Mouse (Mus musculus) intestine, embryonic 16.5 days (tissue): ENCODE results near the gene Nol3. TPM values are rescaled to one million over a fixed set of nuclear protein-coding genes. Genes with fewer than 3 reads are reported as not detected.

Source experiments
- ATAC-seq: fragments of 200-750 bp; cut with Nextera tagmentation; 2 replicates; pipeline ENCODE4 v1.8.0; 2017; ENCODE audit warnings: moderate TSS enrichment, moderate library complexity
- H3K27ac ChIP-seq: fragments of 300-500 bp; sonication (generic); 2 replicates; pipeline ENCODE4 v1.5.1; 2014; ENCODE audit warnings: mild to moderate bottlenecking, low read length
- H3K27me3 ChIP-seq: fragments of 300-500 bp; sonication (generic); replicated peaks from 2 replicates; pipeline ENCODE4 v1.6.1; 2014; ENCODE audit warnings: low read length, control low read depth, mixed read lengths; ENCODE audit not compliant: control insufficient read depth, insufficient read depth
- H3K36me3 ChIP-seq: fragments of 300-500 bp; sonication (generic); 2 replicates; pipeline ENCODE4 v1.6.1; 2014; ENCODE audit warnings: low read length, control low read depth; ENCODE audit not compliant: control insufficient read depth, insufficient read depth
- H3K4me1 ChIP-seq: fragments of 300-500 bp; sonication (generic); 2 replicates; pipeline ENCODE4 v1.6.1; 2014; ENCODE audit warnings: low read length, control low read depth, mixed read lengths; ENCODE audit not compliant: control insufficient read depth, insufficient read depth
- H3K4me2 ChIP-seq: fragments of 300-500 bp; sonication (generic); 2 replicates; pipeline ENCODE4 v1.6.1; 2014; ENCODE audit warnings: low read depth, low read length, control low read depth
- H3K4me3 ChIP-seq: fragments of 300-500 bp; sonication (generic); 2 replicates; pipeline ENCODE4 v1.5.1; 2014; ENCODE audit warnings: mild to moderate bottlenecking, low read length
- H3K9ac ChIP-seq: fragments of 300-500 bp; sonication (generic); 2 replicates; pipeline ENCODE4 v1.6.1; 2014; ENCODE audit warnings: low read depth, low read length
- H3K9me3 ChIP-seq: fragments of 300-500 bp; sonication (generic); 2 replicates; pipeline ENCODE4 v1.6.1; 2016; ENCODE audit warnings: low read length, control low read depth; ENCODE audit not compliant: control insufficient read depth
- WGBS: fragments of 180-500 bp; shearing (Covaris S2); extraction: QIAGEN DNeasy Blood & Tissue Kit; methylation state at CpG from one replicate; pipeline ENCODE4 v1.1.7; 2014; 5-methylcytosine and 5-hydroxymethylcytosine counted together
- polyA plus RNA-seq: library from polyadenylated mRNA; unstranded; fragments of >200 nt; fragmentation: Nextera tagmentation; extraction: Ambion mirVana; gene quantifications from 2 replicates; pipeline ENCODE4 v1.2.1, GENCODE M21; 2015

The Nol3 gene
- polyA plus RNA-seq, 1 experiment from 2014 or later, result 1.4 TPM

GRCm38 (mm10) chr8:105260371-105261099 is 15.4 kb upstream of the Nol3 start:
- Histone ChIP-seq H3K4me1 (peaks cover 28% of the 10 kb centered on the region), H3K27me3 (peaks cover 12% of the 10 kb centered on the region), H3K36me3 (no peaks in the 10 kb centered on the region; the same call in 1 of the 2 replicates), H3K4me2 (no peak overlapping the region), H3K27ac (no peak overlapping the region), H3K9me3 (no peaks in the 10 kb centered on the region), H3K4me3 (no peak overlapping the region), H3K9ac (no peak overlapping the region)
- no peak for ATAC-seq
- 74% methylated on average over 7 of the region's 7 CpGs for WGBS

GRCm38 (mm10) chr8:105261326-105261980 is 14.5 kb upstream of the Nol3 start:
- no peak for ATAC-seq
- Histone ChIP-seq H3K4me1 (peaks cover 28% of the 10 kb centered on the region), H3K4me2 (no peak overlapping the region), H3K27ac (no peak overlapping the region), H3K36me3 (no peaks in the 10 kb centered on the region; the same call in 1 of the 2 replicates), H3K4me3 (no peak overlapping the region), H3K9me3 (no peaks in the 10 kb centered on the region), H3K9ac (no peak overlapping the region), H3K27me3 (peaks cover 14% of the 10 kb centered on the region)
- 86% methylated on average over 12 of the region's 12 CpGs for WGBS

GRCm38 (mm10) chr8:105263244-105263912 is 12.6 kb upstream of the Nol3 start:
- H3K9ac ChIP-seq, result 0 out of 2 replicates have a peak overlapping the region, but pooled peaks have one; percentile 74
- ATAC-seq, result no peak
- H3K36me3 ChIP-seq, result no peaks in the 10 kb centered on the region; the same call in 1 of the 2 replicates
- H3K27ac ChIP-seq, result no peak overlapping the region
- WGBS, result 39% methylated on average over 16 of the region's 16 CpGs
- H3K4me1 ChIP-seq, result peaks cover 30% of the 10 kb centered on the region
- peak overlapping the region; percentile 92; the same call in 1 of the 2 replicates for H3K4me2 ChIP-seq
- peak overlapping the region; percentile 71 for H3K4me3 ChIP-seq
- no peaks in the 10 kb centered on the region for H3K9me3 ChIP-seq
- peaks cover 33% of the 10 kb centered on the region for H3K27me3 ChIP-seq

- Histone ChIP-seq H3K4me2 (peak within 1 kb of the TSS; percentile 92), H3K9ac (peak within 1 kb of the TSS; percentile 74), H3K27ac (peak within 1 kb of the TSS; percentile 55), H3K4me1 (peaks cover 33% of the 10 kb centered on the region), H3K9me3 (no peaks in the 10 kb centered on the region), H3K27me3 (peaks cover 33% of the 10 kb centered on the region), H3K4me3 (peak within 1 kb of the TSS; percentile 71), H3K36me3 (no peaks in the 10 kb centered on the region; the same call in 1 of the 2 replicates)
- WGBS, result 1% methylated on average over 53 of the region's 54 CpGs
- peak; percentile 85 for ATAC-seq
These were observed 11.6 kb upstream of the Nol3 start, which contains the start of the genes Tradd and Fbxl8 for GRCm38 (mm10) chr8:105264024-105264982. TSS of gene Tradd (minus strand) at chr8:105264609. TSS of gene Fbxl8 (plus strand) at chr8:105264648.

GRCm38 (mm10) chr8:105265128-105265527 is 10.8 kb upstream of the Nol3 start:
- H3K4me2 ChIP-seq, result peak overlapping the region; percentile 92
- peak overlapping the region; percentile 55 for H3K27ac ChIP-seq
- peak overlapping the region; percentile 71 for H3K4me3 ChIP-seq
- peak; percentile 32; the same call in 1 of the 2 replicates for ATAC-seq
- WGBS, result 8% methylated on average over 10 of the region's 10 CpGs
- H3K9ac ChIP-seq, result peak overlapping the region; percentile 74
- peaks cover 34% of the 10 kb centered on the region for H3K4me1 ChIP-seq
- no peaks in the 10 kb centered on the region; the same call in 1 of the 2 replicates for H3K36me3 ChIP-seq
- peaks cover 35% of the 10 kb centered on the region for H3K27me3 ChIP-seq
- no peaks in the 10 kb centered on the region for H3K9me3 ChIP-seq

- no peak for ATAC-seq
- Histone ChIP-seq H3K36me3 (no peaks in the 10 kb centered on the region; the same call in 1 of the 2 replicates), H3K4me3 (no peak overlapping the region), H3K9me3 (no peaks in the 10 kb centered on the region), H3K4me2 (no peak overlapping the region), H3K9ac (no peak overlapping the region), H3K4me1 (peaks cover 42% of the 10 kb centered on the region), H3K27ac (no peak overlapping the region), H3K27me3 (peaks cover 52% of the 10 kb centered on the region)
- 41% methylated on average over 13 of the region's 13 CpGs for WGBS
These were observed 9.2 kb upstream of the Nol3 start for GRCm38 (mm10) chr8:105266775-105267174.

GRCm38 (mm10) chr8:105268342-105269074 is 7.4 kb upstream of the Nol3 start:
- H3K36me3 ChIP-seq, result no peaks in the 10 kb centered on the region
- peak overlapping the region; percentile 64 for H3K9ac ChIP-seq
- peaks cover 39% of the 10 kb centered on the region for H3K4me1 ChIP-seq
- H3K27ac ChIP-seq, result no peak overlapping the region
- peak overlapping the region; percentile 81 for H3K4me2 ChIP-seq
- H3K9me3 ChIP-seq, result no peaks in the 10 kb centered on the region
- peaks cover 63% of the 10 kb centered on the region for H3K27me3 ChIP-seq
- H3K4me3 ChIP-seq, result peak overlapping the region; percentile 55
- ATAC-seq, result peak; percentile 18
- 5% methylated on average over 65 of the region's 65 CpGs for WGBS

GRCm38 (mm10) chr8:105269075-105269458 is 6.9 kb upstream of the Nol3 start:
- ATAC-seq, result 0 out of 2 replicates have a peak, but pooled peaks have one; percentile 3
- WGBS, result 7% methylated on average over 10 of the region's 10 CpGs

More at GRCm38 (mm10) chr8:105269075-105269458, 6.9 kb upstream of the Nol3 start:
- Histone ChIP-seq H3K36me3 (no peaks in the 10 kb centered on the region), H3K4me1 (peaks cover 34% of the 10 kb centered on the region), H3K9ac (peak overlapping the region; percentile 64), H3K4me2 (peak overlapping the region; percentile 81), H3K27ac (no peak overlapping the region), H3K4me3 (peak overlapping the region; percentile 55), H3K9me3 (no peaks in the 10 kb centered on the region), H3K27me3 (peaks cover 64% of the 10 kb centered on the region)
